Comparison of ENCODE assay signal across 9 mouse cellular contexts in genomic region chr19:59457011-59457945, GRCm38 (mm10). TPM values are rescaled to one million over a fixed set of nuclear protein-coding genes. Genes with fewer than 3 reads are reported as not detected.
DNase-seq lines count a peak whose midpoint lies in the region; ATAC-seq and TF ChIP-seq lines count a peak whose summit lies in the region.
"Had no signal": no experiment of that assay in that cellular context is flagged by ENCODE, and none has a peak within 500 bp of the region (broad histone marks: within the 10 kb centered on the region; RNA-seq: fewer than 3 reads in every experiment).

No protein-coding gene starts in this region.

- no peaks in the 10 kb centered on the region for H3K36me3 ChIP-seq in hindbrain, embryonic 13.5 days
- no peaks in the 10 kb centered on the region for H3K36me3 ChIP-seq in limb, embryonic 12.5 days
- H3K36me3 ChIP-seq in stomach, embryonic 16.5 days (ENCODE audit: control insufficient read depth, insufficient read depth, low read length), result no peaks in the 10 kb centered on the region

- peak; percentile 81 for DNase-seq in layer of hippocampus, adult 11-12 months (ENCODE audit: low spot score)
- no peak for DNase-seq in layer of hippocampus, postnatal 25 days (ENCODE audit: extremely low spot score in 1 of 2, low spot score in 1 of 2)
- DNase-seq in urinary bladder, adult 2 months (ENCODE audit: low spot score), result no peak
- DNase-seq in urinary bladder, postnatal 25 days (ENCODE audit: low spot score), result no peak

- peaks cover 95% of the 10 kb centered on the region for H3K27me3 ChIP-seq in hindbrain, embryonic 13.5 days
- H3K27me3 ChIP-seq in limb, embryonic 12.5 days, result peaks cover 94% of the 10 kb centered on the region
- peaks cover 94% of the 10 kb centered on the region for H3K27me3 ChIP-seq in stomach, embryonic 16.5 days (ENCODE audit: control insufficient read depth, insufficient read depth, low read length)

- no peaks in the 10 kb centered on the region for H3K4me1 ChIP-seq in cortical plate, adult 2 months (ENCODE audit: control insufficient read depth, insufficient read depth, low read length)
- peaks cover 19% of the 10 kb centered on the region for H3K4me1 ChIP-seq in hindbrain, embryonic 13.5 days (replicated peaks)
- H3K4me1 ChIP-seq in limb, embryonic 12.5 days (replicated peaks), result peaks cover 20% of the 10 kb centered on the region
- H3K4me1 ChIP-seq in stomach, embryonic 16.5 days (ENCODE audit: control insufficient read depth, insufficient read depth, low read length), result peaks cover 15% of the 10 kb centered on the region

- H3K27ac ChIP-seq in cortical plate, adult 2 months (ENCODE audit: insufficient read depth, low read length), result 0 out of 2 replicates have a peak overlapping the region, but pooled peaks have one; percentile 47
- no peak overlapping the region for H3K27ac ChIP-seq in hindbrain, embryonic 13.5 days
- peak overlapping the region; percentile 86 for H3K27ac ChIP-seq in limb, embryonic 12.5 days
- no peak overlapping the region for H3K27ac ChIP-seq in stomach, embryonic 16.5 days (ENCODE audit: low read length)

- no peaks in the 10 kb centered on the region for H3K9me3 ChIP-seq in hindbrain, embryonic 13.5 days
- no peaks in the 10 kb centered on the region for H3K9me3 ChIP-seq in limb, embryonic 12.5 days
- H3K9me3 ChIP-seq in stomach, embryonic 16.5 days (replicated peaks; ENCODE audit: control insufficient read depth, low read length), result no peaks in the 10 kb centered on the region
- H3K9me3 ChIP-seq: megakaryocyte, embryonic 14.5 days had no signal

- H3K4me2 ChIP-seq in hindbrain, embryonic 13.5 days, result no peak overlapping the region
- H3K4me2 ChIP-seq in limb, embryonic 12.5 days, result peak overlapping the region; percentile 77
- no peak overlapping the region for H3K4me2 ChIP-seq in stomach, embryonic 16.5 days (ENCODE audit: low read depth, low read length)

- peak overlapping the region; percentile 64 for H3K4me3 ChIP-seq in cortical plate, adult 2 months (ENCODE audit: insufficient read depth, low read length)
- peak overlapping the region; percentile 28 for H3K4me3 ChIP-seq in hindbrain, embryonic 13.5 days
- peak overlapping the region; percentile 50 for H3K4me3 ChIP-seq in limb, embryonic 12.5 days (replicated peaks)
- H3K4me3 ChIP-seq in stomach, embryonic 16.5 days (replicated peaks; ENCODE audit: low read length), result peak overlapping the region; percentile 29; the same call in 1 of the 2 replicates

- TF ChIP-seq CTCF in cortical plate, adult 2 months (IDR thresholded peaks at IDR 0.05; ENCODE audit: extremely low read depth, insufficient read depth, low read length), result no peak

- H3K9ac ChIP-seq in hindbrain, embryonic 13.5 days, result no peak overlapping the region
- H3K9ac ChIP-seq in limb, embryonic 12.5 days (replicated peaks), result peak overlapping the region; percentile 66
- no peak overlapping the region for H3K9ac ChIP-seq in stomach, embryonic 16.5 days (ENCODE audit: low read length)

- no peak for TF ChIP-seq POLR2A in cortical plate, adult 2 months (IDR thresholded peaks at IDR 0.05; ENCODE audit: extremely low read depth, insufficient read depth, low read length)

- no peak for ATAC-seq in hindbrain, embryonic 13.5 days (ENCODE audit: low FRiP score)
- 0 out of 2 replicates have a peak, but pooled peaks have one; percentile 7 for ATAC-seq in limb, embryonic 12.5 days (ENCODE audit: insufficient number of reproducible peaks, insufficient read depth, low FRiP score, low TSS enrichment, low read depth)
- ATAC-seq in stomach, embryonic 16.5 days (ENCODE audit: insufficient read depth, low FRiP score), result no peak

- WGBS in hindbrain, embryonic 13.5 days, result 2% methylated on average over 23 of the region's 23 CpGs
- WGBS in limb, embryonic 12.5 days, result under 1% methylated on average over 23 of the region's 23 CpGs
- WGBS in stomach, embryonic 16.5 days, result 2% methylated on average over 23 of the region's 23 CpGs

RNA-seq across cellular contexts. Expression of gene Emx2, which starts 0.9 kb away (rescaled TPM):
- total RNA-seq in layer of hippocampus, postnatal 25 days (2021), result 10 to 100 TPM; 24.1 to 26.7 TPM
- polyA plus RNA-seq in cortical plate, adult 2 months (2012; rRNA removed), result 11.9 and 12.4 TPM in 2 replicates
- 0.74 and 1.1 TPM in 2 replicates for polyA plus RNA-seq in hindbrain, embryonic 13.5 days (2015; fragmentation: Nextera tagmentation; extraction: Ambion mirVana)
- polyA plus RNA-seq in limb, embryonic 12.5 days (2016; fragmentation: Nextera tagmentation; extraction: Ambion mirVana), result 12.0 and 18.9 TPM in 2 replicates
- polyA plus RNA-seq in stomach, embryonic 16.5 days (2015; fragmentation: Nextera tagmentation; extraction: Ambion mirVana), result 0.25 and 0.56 TPM in 2 replicates
- 0.13 and 0.40 TPM in 2 replicates for polyA plus RNA-seq in urinary bladder, adult 2 months (2012; rRNA removed)

Comparison
In these comparisons a context has a peak if more than half of its experiments do, and no peak if none do; other contexts are left out.
1. H3K27ac ChIP-seq: peak in cortical plate, adult 2 months (single experiment) and limb, embryonic 12.5 days (single experiment); none in hindbrain, embryonic 13.5 days (single experiment) and stomach, embryonic 16.5 days (single experiment).
2. Peak in every context shown above with its lines, with median percentiles within 50 percentile points of each other: H3K4me3 ChIP-seq.